Mouse (Mus musculus) bone marrow, adult 2 months (tissue): ENCODE data around the gene Slc24a3. TPM values are rescaled to one million over a fixed set of nuclear protein-coding genes. Genes with fewer than 3 reads are reported as not detected.

ENCODE experiments used
- H3K27ac ChIP-seq: fragments of 200-500 bp; 2 replicates; pipeline ENCODE4 v1.5.1; 2012; ENCODE audit warnings: low read depth, mild to moderate bottlenecking, control low read depth, inconsistent platforms, low read length; ENCODE audit not compliant: control insufficient read depth, poor library complexity, insufficient read depth
- H3K4me1 ChIP-seq: fragments of 200-500 bp; 2 replicates; pipeline ENCODE4 v1.6.1; 2011; ENCODE audit warnings: low read length; ENCODE audit not compliant: control insufficient read depth, insufficient read depth
- H3K4me3 ChIP-seq: fragments of 200-500 bp; replicated peaks from 2 replicates; pipeline ENCODE3; 2011; ENCODE audit warnings: mild to moderate bottlenecking, low read depth, low read length, control low read depth; ENCODE audit not compliant: control insufficient read depth
- CTCF ChIP-seq: fragments of 200-500 bp; IDR thresholded peaks from 2 replicates; pipeline ENCODE4 v1.5.1; 2011; ENCODE audit warnings: low read length, control low read depth; ENCODE audit not compliant: control insufficient read depth, insufficient read depth
- POLR2A ChIP-seq: fragments of 200-500 bp; IDR thresholded peaks from 2 replicates; pipeline ENCODE4 v1.6.1; 2011; ENCODE audit warnings: low read depth, mild to moderate bottlenecking, control low read depth, low read length, borderline replicate concordance; ENCODE audit not compliant: control insufficient read depth
- WGBS: fragments of 180-500 bp; shearing (Covaris S2); methylation state at CpG from one replicate; pipeline ENCODE4 v1.1.7; 2018; 5-methylcytosine and 5-hydroxymethylcytosine counted together
- polyA plus RNA-seq: library from polyadenylated mRNA; stranded (reverse); fragments of >200 nt; gene quantifications from 2 replicates; pipeline ENCODE4 v1.2.4, GENCODE M21; 2011; ENCODE audit warnings: low replicate concordance; ENCODE audit not compliant: missing spikeins, insufficient read depth, insufficient read length

Gene Slc24a3
- polyA plus RNA-seq, 1 experiment = 3.2 TPM

DNA sequence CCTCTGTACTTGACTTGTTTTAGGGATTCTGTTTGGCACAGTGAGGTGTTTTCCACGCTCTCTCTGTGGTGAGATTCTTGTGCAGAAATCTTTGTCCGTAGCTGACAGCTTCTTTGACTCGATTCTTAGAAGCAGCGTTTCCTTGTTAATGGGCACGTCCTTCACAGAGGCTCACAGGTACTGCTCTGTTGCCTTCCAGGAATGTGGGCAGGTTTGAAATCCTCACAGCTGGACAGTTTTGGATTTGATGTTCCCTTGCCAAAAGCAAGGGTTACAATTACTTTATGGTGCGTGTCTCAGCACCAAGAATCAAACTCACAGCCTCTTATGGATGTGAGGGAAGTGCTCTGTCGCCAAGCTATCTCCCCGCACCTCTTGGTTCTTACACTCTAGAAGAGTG lies 14.9 kb downstream of the Slc24a3 start:
- no peak overlapping the region for H3K4me3 ChIP-seq
- WGBS = 84% methylated on average over 8 of the region's 8 CpGs
- H3K4me1 ChIP-seq = no peaks in the 10 kb centered on the region
- TF ChIP-seq POLR2A (no peak), CTCF (no peak)
- no peak overlapping the region for H3K27ac ChIP-seq

DNA sequence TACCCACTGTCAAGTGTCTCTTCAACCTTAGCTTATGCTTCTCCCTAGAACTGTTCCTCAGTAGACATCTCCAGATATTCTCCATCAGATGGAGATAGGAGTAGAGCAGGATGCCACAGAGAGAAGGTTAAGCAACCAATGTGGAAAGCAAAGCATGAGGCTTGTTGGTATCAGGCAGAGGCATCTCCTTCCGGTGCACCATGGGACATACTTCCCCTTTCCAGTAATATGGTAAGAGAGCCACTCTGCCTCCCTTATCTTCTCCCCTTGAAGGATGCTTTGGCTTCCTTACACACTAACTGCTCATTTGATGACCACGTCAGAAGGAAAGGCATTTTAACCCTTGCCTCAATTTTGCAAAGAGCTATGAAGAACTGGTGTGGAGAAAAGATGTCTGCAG lies 21.3 kb downstream of the Slc24a3 start:
- 1% methylated on average over 2 of the region's 2 CpGs for WGBS
- Histone ChIP-seq H3K27ac (no peak overlapping the region), H3K4me3 (no peak overlapping the region), H3K4me1 (no peaks in the 10 kb centered on the region; the same call in 1 of the 2 replicates)
- TF ChIP-seq POLR2A (no peak), CTCF (no peak)

DNA sequence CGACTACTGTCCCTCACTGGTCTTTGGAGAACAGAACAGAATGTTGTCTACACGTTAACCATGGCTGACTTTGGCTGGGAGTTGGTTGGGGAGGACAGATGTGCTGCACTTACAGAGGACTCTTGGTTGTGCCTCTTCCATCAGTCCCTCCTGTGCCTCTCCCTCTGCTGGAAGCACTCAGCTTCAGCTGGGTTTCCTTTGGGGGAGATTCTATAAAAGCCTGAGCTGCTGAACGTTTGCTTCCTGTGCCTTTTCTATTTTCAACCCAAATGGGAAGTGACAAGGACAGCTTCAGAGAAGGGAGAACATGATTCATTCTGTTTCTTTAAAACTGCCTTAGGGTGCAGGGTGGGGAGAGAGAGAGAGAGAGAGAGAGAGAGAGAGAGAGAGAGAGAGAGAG lies 28.5 kb downstream of the Slc24a3 start:
- Histone ChIP-seq H3K4me1 (peaks cover 3% of the 10 kb centered on the region), H3K4me3 (no peak overlapping the region), H3K27ac (no peak overlapping the region)
- 32% methylated on average over 3 of the region's 3 CpGs for WGBS
- TF ChIP-seq CTCF (no peak), POLR2A (no peak)

DNA sequence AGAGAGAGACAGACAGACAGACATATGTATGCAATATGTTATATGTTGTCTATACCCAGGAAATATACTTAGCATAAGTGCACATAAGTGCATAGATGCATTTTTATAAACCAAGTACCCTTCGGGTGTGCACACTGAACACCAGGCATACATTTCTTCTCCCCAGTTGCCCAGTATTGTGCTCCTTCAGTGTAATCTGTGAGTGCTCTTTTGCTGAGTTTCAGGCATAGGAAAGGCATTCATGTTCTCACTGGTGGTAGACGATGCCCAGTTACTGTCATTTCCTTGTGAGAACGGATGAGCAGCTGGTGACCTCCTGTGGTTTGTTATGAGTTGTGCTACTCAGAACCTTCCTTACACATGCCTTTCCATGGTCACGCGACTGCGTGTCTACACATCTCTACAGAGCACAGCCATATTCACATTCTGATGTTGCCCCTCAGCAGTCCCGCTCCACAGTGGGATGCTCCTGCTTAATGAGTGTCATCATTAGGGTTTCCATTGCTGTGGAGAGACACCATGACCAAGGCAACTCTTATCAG lies 29.0 kb downstream of the Slc24a3 start:
- TF ChIP-seq CTCF (no peak), POLR2A (no peak)
- H3K27ac ChIP-seq = no peak overlapping the region
- peaks cover 3% of the 10 kb centered on the region for H3K4me1 ChIP-seq
- WGBS = 61% methylated on average over 7 of the region's 7 CpGs
- H3K4me3 ChIP-seq = no peak overlapping the region

DNA sequence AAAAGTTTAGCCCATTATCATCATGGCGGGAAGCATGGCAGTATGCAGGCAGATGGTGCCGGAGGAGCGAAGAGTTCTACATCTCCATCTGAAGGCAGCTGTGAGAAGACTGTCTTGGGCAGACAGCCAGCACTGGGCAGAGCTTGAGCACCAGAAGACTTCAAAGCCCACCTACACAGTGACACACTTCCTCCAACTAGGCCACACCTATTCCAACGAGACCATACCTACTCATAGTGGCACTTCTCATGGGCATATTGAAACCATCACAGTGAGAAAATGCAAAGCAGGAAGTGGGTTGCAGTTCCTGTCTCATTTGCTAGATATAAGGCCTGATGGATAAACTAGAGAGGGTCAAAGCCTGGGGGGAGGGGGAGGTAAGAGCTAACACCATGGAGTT lies 29.5 kb downstream of the Slc24a3 start:
- Histone ChIP-seq H3K27ac (no peak overlapping the region), H3K4me1 (peaks cover 3% of the 10 kb centered on the region)
- no peak for TF ChIP-seq POLR2A
- no peak for TF ChIP-seq CTCF

DNA sequence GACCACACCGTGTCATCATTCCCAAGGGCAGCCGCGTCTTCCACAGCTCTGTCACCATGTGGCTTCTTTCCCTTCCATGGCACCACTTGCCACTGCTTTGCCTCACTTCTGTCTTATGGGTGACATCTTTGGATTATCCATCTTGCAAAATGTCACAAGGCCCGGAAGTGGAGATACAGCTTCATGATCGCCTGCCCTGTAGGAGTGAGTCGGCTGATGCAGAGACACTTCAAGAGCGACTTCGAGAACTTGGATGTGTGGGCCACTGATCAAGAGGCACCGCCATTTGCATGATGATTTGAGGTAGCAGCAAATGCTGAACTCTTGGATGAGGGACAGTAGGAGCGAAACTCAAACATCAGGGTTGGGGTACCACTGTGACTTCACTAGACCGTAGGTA lies 46.0 kb downstream of the Slc24a3 start:
- no peak for TF ChIP-seq POLR2A
- no peak for TF ChIP-seq CTCF
- Histone ChIP-seq H3K27ac (no peak overlapping the region), H3K4me3 (no peak overlapping the region), H3K4me1 (peaks cover 2% of the 10 kb centered on the region; the same call in 1 of the 2 replicates)
- WGBS = 86% methylated on average over 11 of the region's 11 CpGs

More for the DNA sequence above, 29.5 kb downstream of the Slc24a3 start:
- 55% methylated on average over 4 of the region's 4 CpGs for WGBS
- no peak overlapping the region for H3K4me3 ChIP-seq

DNA sequence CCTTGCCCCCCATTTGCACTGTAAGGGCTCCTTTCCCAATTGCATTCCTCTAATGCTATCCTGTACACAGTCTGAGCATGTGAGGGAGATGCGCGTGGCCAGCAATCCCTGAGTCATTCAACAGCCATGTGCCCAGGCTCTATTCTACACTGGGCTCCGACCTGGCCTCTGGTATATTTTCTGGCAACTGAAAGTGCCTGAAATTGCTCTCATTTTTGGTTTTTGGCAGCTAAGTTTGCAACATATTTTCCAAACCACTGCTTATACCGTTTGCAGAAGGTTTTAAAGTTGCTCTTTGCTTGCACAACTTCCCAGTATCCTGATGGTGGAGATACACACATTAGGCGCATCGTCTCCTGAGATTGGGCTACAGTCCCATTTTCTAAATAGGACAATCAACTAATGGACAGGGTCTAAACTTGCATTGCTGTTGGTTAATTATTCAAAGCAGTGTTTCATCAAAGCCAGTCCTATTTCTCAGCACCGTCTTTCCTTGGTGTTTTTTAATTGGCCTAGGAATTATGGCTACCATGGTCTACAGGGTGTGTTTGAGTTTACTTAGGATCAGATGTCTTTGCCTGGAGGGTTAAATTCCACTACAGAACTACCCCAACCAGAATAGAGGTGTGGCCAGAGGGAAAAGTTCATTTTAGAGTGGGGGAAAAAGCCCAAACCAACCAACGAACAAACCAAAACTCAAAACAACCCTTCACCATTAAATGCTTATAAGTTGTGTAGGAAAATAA lies 46.7 kb downstream of the Slc24a3 start:
- no peak for TF ChIP-seq POLR2A
- 53% methylated on average over 8 of the region's 8 CpGs for WGBS
- peaks cover 2% of the 10 kb centered on the region; the same call in 1 of the 2 replicates for H3K4me1 ChIP-seq
- no peak overlapping the region for H3K4me3 ChIP-seq
- H3K27ac ChIP-seq = no peak overlapping the region

DNA sequence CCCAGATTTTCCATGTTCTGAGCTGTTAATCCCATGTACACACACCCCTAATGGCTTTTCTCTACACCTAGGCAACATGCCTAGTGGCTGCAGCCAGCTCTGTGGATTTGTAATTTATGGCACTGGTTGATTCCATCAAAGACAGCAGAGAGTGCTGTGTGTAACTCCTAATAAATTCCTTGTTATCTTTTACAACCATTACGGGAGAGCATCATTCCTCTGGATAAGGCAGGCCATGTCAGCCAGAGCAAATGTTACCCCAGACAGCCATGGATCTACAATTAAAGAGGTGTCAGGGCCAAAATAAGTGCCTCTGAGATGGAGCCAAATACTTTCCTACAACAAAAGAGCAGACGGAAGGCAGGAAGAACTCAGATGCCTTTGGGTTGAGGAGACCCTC lies 49.0 kb downstream of the Slc24a3 start:
- Histone ChIP-seq H3K4me1 (peaks cover 2% of the 10 kb centered on the region; the same call in 1 of the 2 replicates), H3K4me3 (no peak overlapping the region), H3K27ac (no peak overlapping the region)
- 83% methylated on average over 2 of the region's 2 CpGs for WGBS
- no peak for TF ChIP-seq POLR2A
- no peak for TF ChIP-seq CTCF
